Mouse (Mus musculus) stomach, embryonic 14.5 days (tissue): ENCODE results near the gene Ephb2. TPM values are rescaled to one million over a fixed set of nuclear protein-coding genes. Genes with fewer than 3 reads are reported as not detected.

ENCODE experiments used
- ATAC-seq: fragments of 200-750 bp; cut with Nextera tagmentation; 2 replicates; pipeline ENCODE4 v1.8.0; 2017; ENCODE audit warnings: low read depth, moderate TSS enrichment; ENCODE audit not compliant: insufficient number of reproducible peaks, insufficient read depth, low FRiP score
- H3K27ac ChIP-seq: fragments of 300-500 bp; sonication (generic); 2 replicates; pipeline ENCODE4 v1.5.1; 2014; ENCODE audit warnings: mild to moderate bottlenecking, low read length, moderate library complexity, mixed read lengths
- H3K27me3 ChIP-seq: fragments of 300-500 bp; sonication (generic); 2 replicates; pipeline ENCODE4 v1.6.1; 2014; ENCODE audit warnings: low read length, control low read depth, mixed read lengths; ENCODE audit not compliant: control insufficient read depth, insufficient read depth
- H3K36me3 ChIP-seq: fragments of 300-500 bp; sonication (generic); 2 replicates; pipeline ENCODE4 v1.6.1; 2014; ENCODE audit warnings: mild to moderate bottlenecking, control low read depth, low read length, moderate library complexity, mixed read lengths; ENCODE audit not compliant: control insufficient read depth, insufficient read depth
- H3K4me1 ChIP-seq: fragments of 300-500 bp; sonication (generic); 2 replicates; pipeline ENCODE4 v1.6.1; 2014; ENCODE audit warnings: low read length, control low read depth, mixed read lengths; ENCODE audit not compliant: control insufficient read depth, insufficient read depth
- H3K4me2 ChIP-seq: fragments of 300-500 bp; sonication (generic); replicated peaks from 2 replicates; pipeline ENCODE4 v1.6.1; 2014; ENCODE audit warnings: low read depth, low read length, control low read depth
- H3K4me3 ChIP-seq: fragments of 300-500 bp; sonication (generic); 2 replicates; pipeline ENCODE4 v1.5.1; 2014; ENCODE audit warnings: low read depth, low read length, control low read depth
- H3K9ac ChIP-seq: fragments of 300-500 bp; sonication (generic); replicated peaks from 2 replicates; pipeline ENCODE4 v1.6.1; 2014; ENCODE audit warnings: low read depth, mild to moderate bottlenecking, control low read depth, low read length, moderate library complexity, mixed read lengths
- H3K9me3 ChIP-seq: fragments of 300-500 bp; sonication (generic); 2 replicates; pipeline ENCODE4 v1.6.1; 2016; ENCODE audit warnings: low read depth, low read length, control low read depth; ENCODE audit not compliant: control insufficient read depth
- WGBS: fragments of 180-500 bp; shearing (Covaris S2); extraction: QIAGEN DNeasy Blood & Tissue Kit; methylation state at CpG from one replicate; pipeline ENCODE4 v1.1.7; 2014; 5-methylcytosine and 5-hydroxymethylcytosine counted together
- polyA plus RNA-seq: library from polyadenylated mRNA; unstranded; fragments of >200 nt; fragmentation: Nextera tagmentation; extraction: Ambion mirVana; gene quantifications from 2 replicates; pipeline ENCODE4 v1.2.1, GENCODE M21; 2014

Ephb2 gene
- 7.5 and 7.6 TPM in 2 replicates for polyA plus RNA-seq

GRCm38 (mm10) chr4:136835621-136836386 is at the start of gene Ephb2:
TSS of gene Ephb2 (minus strand) at chr4:136835988.
- no peaks in the 10 kb centered on the region for H3K36me3 ChIP-seq
- peaks cover 41% of the 10 kb centered on the region for H3K4me1 ChIP-seq
- WGBS, result under 1% methylated on average over 81 of the region's 88 CpGs
- no peaks in the 10 kb centered on the region for H3K27me3 ChIP-seq
- H3K4me3 ChIP-seq, result peak within 1 kb of the TSS; percentile 76
- peak within 1 kb of the TSS; percentile 97 for H3K4me2 ChIP-seq
- H3K9me3 ChIP-seq, result no peaks in the 10 kb centered on the region
- H3K9ac ChIP-seq, result peak within 1 kb of the TSS; percentile 86
- ATAC-seq, result peak; percentile 65
- H3K27ac ChIP-seq, result peak within 1 kb of the TSS; percentile 92

- H3K27ac ChIP-seq, result no peak overlapping the region
- no peaks in the 10 kb centered on the region for H3K9me3 ChIP-seq
- WGBS, result 24% methylated on average over 5 of the region's 5 CpGs
- no peaks in the 10 kb centered on the region for H3K27me3 ChIP-seq
- H3K9ac ChIP-seq, result no peak overlapping the region
- no peaks in the 10 kb centered on the region for H3K36me3 ChIP-seq
- H3K4me1 ChIP-seq, result no peaks in the 10 kb centered on the region
- H3K4me3 ChIP-seq, result no peak overlapping the region
- no peak overlapping the region for H3K4me2 ChIP-seq
- no peak for ATAC-seq
Measured at GRCm38 (mm10) chr4:136878601-136879000, 42.8 kb upstream of the Ephb2 start.

GRCm38 (mm10) chr4:136878171-136878570 is 42.4 kb upstream of the Ephb2 start:
- H3K27me3 ChIP-seq, result no peaks in the 10 kb centered on the region
- no peaks in the 10 kb centered on the region for H3K9me3 ChIP-seq
- no peak overlapping the region for H3K9ac ChIP-seq
- no peaks in the 10 kb centered on the region for H3K36me3 ChIP-seq
- H3K4me3 ChIP-seq, result no peak overlapping the region
- no peak overlapping the region for H3K27ac ChIP-seq
- H3K4me1 ChIP-seq, result no peaks in the 10 kb centered on the region
- no peak for ATAC-seq
- H3K4me2 ChIP-seq, result no peak overlapping the region
- WGBS, result 50% methylated on average over 8 of the region's 8 CpGs

- Histone ChIP-seq H3K4me3 (no peak overlapping the region), H3K36me3 (no peaks in the 10 kb centered on the region), H3K9me3 (no peaks in the 10 kb centered on the region), H3K4me2 (no peak overlapping the region), H3K4me1 (no peaks in the 10 kb centered on the region), H3K27me3 (no peaks in the 10 kb centered on the region), H3K9ac (no peak overlapping the region), H3K27ac (no peak overlapping the region)
- no peak for ATAC-seq
- WGBS, result 18% methylated on average over 7 of the region's 7 CpGs
Measured at GRCm38 (mm10) chr4:136876971-136877370, 41.2 kb upstream of the Ephb2 start.

- H3K4me2 ChIP-seq, result no peak overlapping the region
Measured at GRCm38 (mm10) chr4:136875012-136875411, 39.2 kb upstream of the Ephb2 start.

GRCm38 (mm10) chr4:136868371-136868770 is 32.6 kb upstream of the Ephb2 start:
- no peak overlapping the region for H3K27ac ChIP-seq
- ATAC-seq, result no peak
- H3K4me1 ChIP-seq, result peaks cover 12% of the 10 kb centered on the region
- no peaks in the 10 kb centered on the region for H3K9me3 ChIP-seq
- no peaks in the 10 kb centered on the region for H3K36me3 ChIP-seq
- no peaks in the 10 kb centered on the region for H3K27me3 ChIP-seq
- no peak overlapping the region for H3K9ac ChIP-seq
- 48% methylated on average over 6 of the region's 6 CpGs for WGBS
- no peak overlapping the region for H3K4me3 ChIP-seq
- H3K4me2 ChIP-seq, result no peak overlapping the region

More at GRCm38 (mm10) chr4:136875012-136875411, 39.2 kb upstream of the Ephb2 start:
- Histone ChIP-seq H3K36me3 (no peaks in the 10 kb centered on the region), H3K9ac (no peak overlapping the region), H3K4me3 (no peak overlapping the region), H3K9me3 (no peaks in the 10 kb centered on the region), H3K4me1 (no peaks in the 10 kb centered on the region), H3K27ac (no peak overlapping the region), H3K27me3 (no peaks in the 10 kb centered on the region)
- WGBS, result 86% methylated on average over 14 of the region's 14 CpGs
- ATAC-seq, result no peak

GRCm38 (mm10) chr4:136867690-136868345 is 32.0 kb upstream of the Ephb2 start:
- H3K9ac ChIP-seq, result no peak overlapping the region
- no peaks in the 10 kb centered on the region for H3K36me3 ChIP-seq
- no peaks in the 10 kb centered on the region for H3K27me3 ChIP-seq
- H3K9me3 ChIP-seq, result no peaks in the 10 kb centered on the region
- 5% methylated on average over 12 of the region's 12 CpGs for WGBS
- H3K4me3 ChIP-seq, result no peak overlapping the region
- no peak overlapping the region for H3K27ac ChIP-seq
- peak; percentile 37; the same call in 1 of the 2 replicates for ATAC-seq
- H3K4me1 ChIP-seq, result peaks cover 12% of the 10 kb centered on the region
- H3K4me2 ChIP-seq, result no peak overlapping the region

GRCm38 (mm10) chr4:136865531-136865930 is 29.7 kb upstream of the Ephb2 start:
- Histone ChIP-seq H3K36me3 (no peaks in the 10 kb centered on the region), H3K27me3 (no peaks in the 10 kb centered on the region), H3K4me1 (peaks cover 22% of the 10 kb centered on the region), H3K4me3 (no peak overlapping the region), H3K9me3 (no peaks in the 10 kb centered on the region), H3K9ac (no peak overlapping the region), H3K27ac (no peak overlapping the region), H3K4me2 (no peak overlapping the region)
- WGBS, result 63% methylated on average over 5 of the region's 5 CpGs
- ATAC-seq, result no peak
